Mouse (Mus musculus): Measurements from ENCODE around the gene Myh9. TPM values are rescaled to one million over a fixed set of nuclear protein-coding genes. Genes with fewer than 3 reads are reported as not detected.
"Not testable (repeated sequence)": the region's sequence is repeated elsewhere in the genome, so short reads cannot be mapped to it uniquely, and the experiment has no call there.

Myh9 gene
- polyA plus RNA-seq, 1 experiment from 2014 or later: 31.8 TPM

DNA sequence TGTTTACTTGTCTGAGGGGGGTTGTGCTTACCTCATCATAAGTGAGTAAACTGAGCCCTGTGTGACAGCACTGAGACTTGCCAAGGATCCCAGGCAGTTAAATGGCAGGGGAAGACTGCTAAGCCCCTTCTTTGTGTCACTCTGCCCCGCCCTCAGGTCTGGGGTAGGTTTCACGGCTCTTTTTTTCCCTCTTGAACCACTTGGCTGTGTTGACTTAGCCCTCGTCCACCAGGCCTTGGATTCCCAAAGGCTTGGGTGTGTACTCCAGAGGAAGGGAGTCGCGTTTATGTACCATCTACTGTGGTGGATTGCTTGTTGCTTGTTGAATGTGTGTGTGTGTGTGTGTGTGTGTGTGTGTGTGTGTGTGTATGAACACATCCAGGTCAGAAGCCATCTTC lies 7.1 kb upstream of the Myh9 start:
- no peak overlapping the region for H3K4me3 ChIP-seq (ENCODE audit: low read depth, low read length)
- no peaks in the 10 kb centered on the region for H3K9me3 ChIP-seq (replicated peaks; ENCODE audit: control insufficient read depth, low read length)
- no peaks in the 10 kb centered on the region for H3K4me1 ChIP-seq (ENCODE audit: control insufficient read depth, insufficient read depth, low read length)
- H3K4me2 ChIP-seq: no peak overlapping the region
- H3K36me3 ChIP-seq (ENCODE audit: control insufficient read depth, insufficient read depth, low read length): no peaks in the 10 kb centered on the region
- H3K27ac ChIP-seq (ENCODE audit: low read depth, low read length): no peak overlapping the region
- H3K9ac ChIP-seq (ENCODE audit: low read depth, low read length): no peak overlapping the region
- ATAC-seq (replicated peaks; ENCODE audit: insufficient number of reproducible peaks, low FRiP score, low TSS enrichment): no peak
- H3K27me3 ChIP-seq (ENCODE audit: control insufficient read depth, insufficient read depth, low read length): no peaks in the 10 kb centered on the region
- 72% methylated on average over 5 of the region's 5 CpGs for WGBS (ENCODE audit: insufficient replicate concordance)

DNA sequence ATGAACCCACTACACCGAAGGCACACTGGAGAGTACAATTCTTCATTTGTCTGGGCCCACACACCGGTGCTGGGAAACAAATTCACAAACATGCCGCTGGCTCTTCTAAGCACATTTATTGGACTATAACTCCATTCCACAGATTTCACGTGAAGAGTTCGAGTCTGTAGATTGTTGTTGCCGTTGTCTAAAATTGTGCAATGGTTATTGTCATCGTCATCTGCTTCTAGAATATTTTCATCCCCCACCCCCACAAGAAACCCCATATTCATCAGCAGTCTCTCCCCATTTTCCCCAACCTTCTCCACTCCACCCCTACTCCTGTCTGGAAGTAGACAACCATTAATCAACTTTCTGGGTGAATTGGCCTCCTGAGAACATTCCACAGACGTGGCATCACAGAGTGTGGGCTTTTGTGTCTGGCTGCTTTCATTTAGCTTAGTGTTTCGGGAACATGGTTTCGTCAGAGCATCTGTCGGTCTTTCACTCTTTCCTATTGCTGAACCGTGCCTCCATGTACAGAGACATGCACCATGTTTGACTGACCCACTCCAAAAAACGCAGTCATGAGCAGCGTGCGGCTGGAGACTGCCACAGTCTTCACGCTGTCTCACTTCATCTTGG lies 6.6 kb upstream of the Myh9 start:
- Histone ChIP-seq H3K9ac (ENCODE audit: low read depth, low read length) (no peak overlapping the region), H3K27ac (ENCODE audit: low read depth, low read length) (no peak overlapping the region)
- WGBS (ENCODE audit: insufficient replicate concordance): 91% methylated on average over 16 of the region's 16 CpGs

DNA sequence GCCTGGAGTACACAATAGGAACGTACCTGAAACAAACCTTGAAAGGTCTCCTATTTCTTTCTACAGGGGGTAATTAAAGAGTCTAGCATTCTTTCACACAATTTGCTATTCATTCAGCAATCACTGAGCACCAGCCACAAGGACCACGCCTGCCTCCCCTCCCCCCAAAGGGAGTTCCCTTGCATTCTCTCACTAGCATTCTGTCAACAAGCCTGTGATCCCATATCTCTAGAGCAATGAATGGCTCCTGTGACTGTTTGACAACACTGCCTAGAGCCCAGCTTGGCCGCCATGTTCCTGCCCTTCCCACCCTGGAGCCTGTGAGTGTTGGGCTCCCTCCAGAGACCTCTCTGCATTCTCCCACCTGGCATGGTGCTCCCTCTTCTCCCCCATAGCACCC lies 5.9 kb upstream of the Myh9 start:
- Histone ChIP-seq H3K27ac (ENCODE audit: low read depth, low read length) (no peak overlapping the region), H3K36me3 (ENCODE audit: control insufficient read depth, insufficient read depth, low read length) (no peaks in the 10 kb centered on the region), H3K4me2 (no peak overlapping the region), H3K9me3 (replicated peaks; ENCODE audit: control insufficient read depth, low read length) (no peaks in the 10 kb centered on the region), H3K4me3 (ENCODE audit: low read depth, low read length) (no peak overlapping the region), H3K9ac (ENCODE audit: low read depth, low read length) (no peak overlapping the region), H3K27me3 (ENCODE audit: control insufficient read depth, insufficient read depth, low read length) (no peaks in the 10 kb centered on the region), H3K4me1 (ENCODE audit: control insufficient read depth, insufficient read depth, low read length) (no peaks in the 10 kb centered on the region)
- WGBS (ENCODE audit: insufficient replicate concordance): 44% methylated on average over 3 of the region's 3 CpGs
- no peak for ATAC-seq (replicated peaks; ENCODE audit: insufficient number of reproducible peaks, low FRiP score, low TSS enrichment)

More for the DNA sequence above, 6.6 kb upstream of the Myh9 start:
- H3K36me3 ChIP-seq (ENCODE audit: control insufficient read depth, insufficient read depth, low read length): no peaks in the 10 kb centered on the region
- H3K9me3 ChIP-seq (replicated peaks; ENCODE audit: control insufficient read depth, low read length): no peaks in the 10 kb centered on the region
- no peak for ATAC-seq (replicated peaks; ENCODE audit: insufficient number of reproducible peaks, low FRiP score, low TSS enrichment)
- no peak overlapping the region for H3K4me3 ChIP-seq (ENCODE audit: low read depth, low read length)
- H3K4me2 ChIP-seq: no peak overlapping the region
- H3K4me1 ChIP-seq (ENCODE audit: control insufficient read depth, insufficient read depth, low read length): no peaks in the 10 kb centered on the region
- H3K27me3 ChIP-seq (ENCODE audit: control insufficient read depth, insufficient read depth, low read length): no peaks in the 10 kb centered on the region

DNA sequence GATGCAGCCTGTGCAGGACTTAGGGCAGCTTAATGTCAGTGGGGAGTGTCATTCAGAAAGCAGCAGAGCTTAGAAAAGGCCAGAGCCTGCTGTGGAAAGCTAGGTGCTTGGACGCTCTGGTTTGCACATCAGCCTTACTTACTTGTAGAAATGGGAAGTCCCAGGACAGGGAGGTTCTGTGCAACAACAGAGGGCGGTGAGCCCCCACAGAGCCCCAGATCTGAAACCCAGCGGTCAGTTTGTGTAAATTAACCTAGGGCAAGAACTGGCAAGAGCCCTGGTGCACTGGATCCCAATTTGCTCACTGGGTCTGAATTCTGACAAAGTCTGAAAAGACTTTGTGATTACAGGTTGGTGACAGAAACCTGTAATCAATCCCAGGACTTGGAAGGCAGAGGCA lies 5.1 kb upstream of the Myh9 start:
- WGBS (ENCODE audit: insufficient replicate concordance): 79% methylated on average over 3 of the region's 3 CpGs
- no peak overlapping the region for H3K4me3 ChIP-seq (ENCODE audit: low read depth, low read length)
- H3K9me3 ChIP-seq (replicated peaks; ENCODE audit: control insufficient read depth, low read length): no peaks in the 10 kb centered on the region
- no peak overlapping the region for H3K27ac ChIP-seq (ENCODE audit: low read depth, low read length)
- no peaks in the 10 kb centered on the region for H3K36me3 ChIP-seq (ENCODE audit: control insufficient read depth, insufficient read depth, low read length)
- no peaks in the 10 kb centered on the region for H3K4me1 ChIP-seq (ENCODE audit: control insufficient read depth, insufficient read depth, low read length)
- ATAC-seq (replicated peaks; ENCODE audit: insufficient number of reproducible peaks, low FRiP score, low TSS enrichment): no peak
- H3K9ac ChIP-seq (ENCODE audit: low read depth, low read length): no peak overlapping the region
- no peak overlapping the region for H3K4me2 ChIP-seq
- H3K27me3 ChIP-seq (ENCODE audit: control insufficient read depth, insufficient read depth, low read length): no peaks in the 10 kb centered on the region

DNA sequence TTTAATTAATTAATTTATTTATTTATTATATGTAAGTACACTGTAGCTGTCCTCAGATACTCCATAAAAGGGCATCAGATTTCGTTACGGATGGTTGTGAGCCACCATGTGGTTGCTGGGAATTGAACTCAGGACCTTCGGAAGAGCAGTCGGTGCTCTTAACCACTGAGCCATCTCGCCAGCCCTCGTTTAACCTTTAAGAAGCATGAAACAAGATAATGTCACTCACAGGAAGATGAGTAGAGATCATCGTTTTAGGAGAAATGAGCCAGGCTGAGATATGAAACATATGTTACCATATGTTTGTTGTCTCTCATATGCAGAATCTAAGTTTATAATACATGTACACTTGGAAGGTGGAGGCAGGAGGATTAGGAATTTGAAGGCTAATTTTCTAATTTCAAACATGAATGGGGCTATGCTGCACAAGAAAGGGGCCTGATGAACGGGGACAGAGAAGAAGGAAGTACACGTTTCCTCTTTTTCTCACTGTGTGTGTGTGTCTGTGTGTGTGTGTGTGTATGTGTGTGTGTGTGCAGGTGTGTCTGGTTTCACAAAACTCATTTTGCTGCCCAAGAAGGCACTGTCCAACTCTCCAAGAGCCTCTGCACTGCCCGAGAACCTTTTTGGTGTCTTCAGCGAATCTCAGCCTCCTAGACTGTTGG lies 4.1 kb upstream of the Myh9 start:
- not testable (repeated sequence) for ATAC-seq (replicated peaks; ENCODE audit: insufficient number of reproducible peaks, low FRiP score, low TSS enrichment); H3K9ac ChIP-seq (ENCODE audit: low read depth, low read length); H3K9me3 ChIP-seq (replicated peaks; ENCODE audit: control insufficient read depth, low read length); H3K27me3 ChIP-seq (ENCODE audit: control insufficient read depth, insufficient read depth, low read length); H3K4me1 ChIP-seq (ENCODE audit: control insufficient read depth, insufficient read depth, low read length); H3K27ac ChIP-seq (ENCODE audit: low read depth, low read length); H3K36me3 ChIP-seq (ENCODE audit: control insufficient read depth, insufficient read depth, low read length); H3K4me2 ChIP-seq; H3K4me3 ChIP-seq (ENCODE audit: low read depth, low read length)
- WGBS (ENCODE audit: insufficient replicate concordance): 79% methylated on average over 11 of the region's 11 CpGs

DNA sequence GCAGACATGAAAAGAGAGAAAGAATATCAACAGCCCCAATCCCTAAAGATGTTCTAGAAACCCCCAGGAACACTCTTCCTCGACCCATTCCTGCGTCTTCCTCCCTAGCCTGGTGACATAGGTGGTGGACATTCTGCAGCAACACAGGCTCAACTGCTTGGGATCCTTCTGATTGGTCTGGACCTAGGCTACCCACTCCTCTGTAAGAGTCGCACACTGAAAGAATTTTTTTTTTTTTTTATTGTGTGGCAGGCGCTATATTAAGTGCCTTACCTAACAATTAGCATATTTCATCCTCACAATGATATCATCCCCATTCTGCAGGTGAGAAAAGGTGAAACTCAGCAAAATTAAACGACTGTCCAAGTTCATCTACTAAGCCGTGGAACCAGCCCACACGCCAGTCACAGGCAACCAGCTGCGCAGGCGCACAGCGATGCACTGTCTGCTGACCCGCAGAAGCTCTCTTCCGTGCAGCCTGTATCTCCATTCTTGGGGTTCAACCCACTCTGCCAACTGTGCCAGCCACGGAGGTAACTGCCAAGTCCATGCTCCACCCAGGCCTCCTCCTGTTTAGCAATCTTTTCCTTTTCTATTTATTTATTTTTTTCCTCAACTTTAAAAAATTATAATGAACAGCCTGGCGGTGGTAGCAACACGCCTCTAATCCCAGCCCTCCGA lies 3.1 kb upstream of the Myh9 start:
- Histone ChIP-seq H3K4me3 (ENCODE audit: low read depth, low read length) (no peak overlapping the region), H3K4me2 (no peak overlapping the region), H3K4me1 (ENCODE audit: control insufficient read depth, insufficient read depth, low read length) (peaks cover under 1% of the 10 kb centered on the region; the same call in 1 of the 2 replicates), H3K9me3 (replicated peaks; ENCODE audit: control insufficient read depth, low read length) (no peaks in the 10 kb centered on the region), H3K27ac (ENCODE audit: low read depth, low read length) (no peak overlapping the region), H3K27me3 (ENCODE audit: control insufficient read depth, insufficient read depth, low read length) (no peaks in the 10 kb centered on the region), H3K36me3 (ENCODE audit: control insufficient read depth, insufficient read depth, low read length) (no peaks in the 10 kb centered on the region), H3K9ac (ENCODE audit: low read depth, low read length) (no peak overlapping the region)
- WGBS (ENCODE audit: insufficient replicate concordance): 87% methylated on average over 16 of the region's 16 CpGs
- no peak for ATAC-seq (replicated peaks; ENCODE audit: insufficient number of reproducible peaks, low FRiP score, low TSS enrichment)

DNA sequence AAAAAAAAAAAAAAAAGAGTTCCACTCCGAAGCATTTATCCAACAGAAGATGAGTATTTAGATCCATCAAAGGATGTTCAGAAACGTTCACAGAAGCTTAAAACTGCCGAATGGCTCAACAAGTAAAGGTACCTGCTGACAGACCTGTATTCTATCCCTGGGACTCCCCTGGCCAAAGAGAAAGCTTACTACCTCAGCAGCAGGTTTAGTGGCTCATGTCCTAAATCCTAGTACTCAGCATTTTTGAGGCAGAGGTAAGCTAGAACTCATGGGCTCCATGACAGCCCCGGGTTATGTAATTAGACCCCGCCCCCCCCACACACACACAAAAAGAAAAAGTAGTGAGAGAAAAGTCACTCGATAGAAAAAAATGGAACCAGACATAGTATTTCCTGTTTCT lies 2.1 kb upstream of the Myh9 start:
- Histone ChIP-seq H3K4me2 (no peak overlapping the region), H3K27me3 (ENCODE audit: control insufficient read depth, insufficient read depth, low read length) (no peaks in the 10 kb centered on the region), H3K36me3 (ENCODE audit: control insufficient read depth, insufficient read depth, low read length) (no peaks in the 10 kb centered on the region), H3K27ac (ENCODE audit: low read depth, low read length) (no peak overlapping the region), H3K4me1 (ENCODE audit: control insufficient read depth, insufficient read depth, low read length) (peaks cover 11% of the 10 kb centered on the region), H3K4me3 (ENCODE audit: low read depth, low read length) (no peak overlapping the region), H3K9ac (ENCODE audit: low read depth, low read length) (no peak overlapping the region), H3K9me3 (replicated peaks; ENCODE audit: control insufficient read depth, low read length) (no peaks in the 10 kb centered on the region)
- ATAC-seq (replicated peaks; ENCODE audit: insufficient number of reproducible peaks, low FRiP score, low TSS enrichment): no peak
- 73% methylated on average over 6 of the region's 6 CpGs for WGBS (ENCODE audit: insufficient replicate concordance)

DNA sequence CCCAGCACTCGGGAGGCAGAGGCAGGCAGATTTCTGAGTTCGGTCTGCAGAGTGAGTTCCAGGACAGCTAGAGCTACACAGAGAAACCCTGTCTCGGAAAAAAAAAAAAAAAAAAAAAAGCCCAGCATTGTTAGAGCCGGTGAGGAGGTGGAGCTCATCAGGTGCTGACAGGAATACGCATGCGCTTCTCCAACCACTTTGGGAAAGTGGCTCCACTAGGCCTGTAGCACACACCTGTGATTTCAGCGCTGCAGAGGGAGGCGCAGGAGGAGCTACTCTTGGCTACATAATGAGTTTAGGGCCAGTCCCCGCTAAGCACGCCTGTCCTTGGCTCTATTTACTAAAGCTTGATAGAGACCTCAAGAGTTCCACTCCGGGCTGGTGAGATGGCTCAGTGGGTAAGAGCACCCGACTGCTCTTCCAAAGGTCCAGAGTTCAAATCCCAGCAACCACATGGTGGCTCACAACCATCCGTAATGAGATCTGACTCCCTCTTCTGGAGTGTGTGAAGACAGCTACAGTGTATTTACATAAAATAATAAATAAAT lies 1.6 kb upstream of the Myh9 start:
- 56% methylated on average over 12 of the region's 13 CpGs for WGBS (ENCODE audit: insufficient replicate concordance)
- ATAC-seq (replicated peaks; ENCODE audit: insufficient number of reproducible peaks, low FRiP score, low TSS enrichment); H3K27me3 ChIP-seq (ENCODE audit: control insufficient read depth, insufficient read depth, low read length); H3K4me3 ChIP-seq (ENCODE audit: low read depth, low read length); H3K27ac ChIP-seq (ENCODE audit: low read depth, low read length); H3K9me3 ChIP-seq (replicated peaks; ENCODE audit: control insufficient read depth, low read length); H3K36me3 ChIP-seq (ENCODE audit: control insufficient read depth, insufficient read depth, low read length); H3K9ac ChIP-seq (ENCODE audit: low read depth, low read length); H3K4me2 ChIP-seq: not testable (repeated sequence)
- peaks cover 16% of the 10 kb centered on the region for H3K4me1 ChIP-seq (ENCODE audit: control insufficient read depth, insufficient read depth, low read length)
